Mouse (Mus musculus) ES-Bruce4 (cell line): ENCODE measurements around the gene Carmil2.

Experiments used
- CTCF ChIP-seq: IDR thresholded peaks from one replicate; pipeline ENCODE4 v1.8.1; 2011; ENCODE audit warnings: low read depth, low read length
- EP300 ChIP-seq: IDR thresholded peaks from 2 replicates; pipeline ENCODE4 v1.6.1; 2011; ENCODE audit warnings: low read depth, low read length; ENCODE audit not compliant: insufficient read depth
- POLR2A ChIP-seq: IDR thresholded peaks from one replicate; pipeline ENCODE4 v1.8.1; 2011; ENCODE audit warnings: low read length; ENCODE audit not compliant: insufficient read depth

GRCm38 (mm10) chr8:105637601-105638041 lies 48.5 kb upstream of the Carmil2 start:
- TF ChIP-seq POLR2A (no peak), EP300 (no peak), CTCF (no peak)
